Mouse (Mus musculus) olfactory bulb, adult 2 months (tissue): ENCODE data around the gene Tsga10ip. TPM values are rescaled to one million over a fixed set of nuclear protein-coding genes. Genes with fewer than 3 reads are reported as not detected.
"Not testable (repeated sequence)": the region's sequence is repeated elsewhere in the genome, so short reads cannot be mapped to it uniquely, and the experiment has no call there.

Source experiments
- H3K27ac ChIP-seq: fragments of 200-500 bp; 2 replicates; pipeline ENCODE4 v1.5.1; 2012; ENCODE audit warnings: low read depth, low read length; ENCODE audit not compliant: insufficient read depth
- H3K4me1 ChIP-seq: fragments of 200-500 bp; 2 replicates; pipeline ENCODE4 v1.6.1; 2012; ENCODE audit warnings: low read length; ENCODE audit not compliant: control insufficient read depth, insufficient read depth
- H3K4me3 ChIP-seq: fragments of 200-500 bp; 2 replicates; pipeline ENCODE4 v1.5.1; 2012; ENCODE audit warnings: mild to moderate bottlenecking, low read depth, low read length, moderate library complexity; ENCODE audit not compliant: insufficient read depth
- CTCF ChIP-seq: fragments of 200-500 bp; IDR thresholded peaks from 2 replicates; pipeline ENCODE4 v1.5.1; 2012; ENCODE audit warnings: low read depth, mild to moderate bottlenecking, low read length, moderate library complexity; ENCODE audit not compliant: insufficient read depth
- POLR2A ChIP-seq: fragments of 200-500 bp; IDR thresholded peaks from 2 replicates; pipeline ENCODE4 v1.6.1; 2012; ENCODE audit warnings: mild to moderate bottlenecking, low read depth, low read length, moderate library complexity; ENCODE audit not compliant: insufficient read depth
- WGBS: fragments of 180-500 bp; shearing (Covaris S2); methylation state at CpG from one replicate; pipeline ENCODE4 v1.1.7; 2018; 5-methylcytosine and 5-hydroxymethylcytosine counted together
- polyA plus RNA-seq: library from polyadenylated mRNA; stranded (reverse); fragments of >200 nt; gene quantifications from 2 replicates; pipeline ENCODE4 v1.2.4, GENCODE M21; 2012; ENCODE audit warnings: low replicate concordance; ENCODE audit not compliant: missing spikeins, insufficient read depth, insufficient read length

Gene Tsga10ip
- polyA plus RNA-seq, 1 experiment = not detected

GRCm38 (mm10) chr19:5405924-5406323 lies 3.6 kb upstream of the Tsga10ip start:
- 7% methylated on average over 7 of the region's 7 CpGs for WGBS

GRCm38 (mm10) chr19:5401073-5401472 lies 1.3 kb downstream of the Tsga10ip start:
- not testable (repeated sequence) for H3K27ac ChIP-seq, H3K4me1 ChIP-seq, H3K4me3 ChIP-seq
- 66% methylated on average over 4 of the region's 4 CpGs for WGBS

More at GRCm38 (mm10) chr19:5405924-5406323, 3.6 kb upstream of the Tsga10ip start:
- Histone ChIP-seq H3K27ac (peak overlapping the region; percentile 81), H3K4me3 (peak overlapping the region; percentile 37), H3K4me1 (peaks cover 10% of the 10 kb centered on the region)
- TF ChIP-seq POLR2A = no peak
- no peak for TF ChIP-seq CTCF

- Histone ChIP-seq H3K27ac (no peak overlapping the region), H3K4me3 (no peak overlapping the region), H3K4me1 (peaks cover 5% of the 10 kb centered on the region)
- TF ChIP-seq CTCF (no peak), POLR2A (no peak)
- whole genome bisulfite sequencing = 72% methylated on average over 4 of the region's 4 CpGs
These were observed 7.0 kb downstream of the Tsga10ip start for GRCm38 (mm10) chr19:5395371-5395770.

- Histone ChIP-seq H3K4me1 (peaks cover 14% of the 10 kb centered on the region), H3K27ac (no peak overlapping the region), H3K4me3 (no peak overlapping the region)
- TF ChIP-seq POLR2A (no peak), CTCF (no peak)
- WGBS = 62% methylated on average over 10 of the region's 10 CpGs
These were observed 8.2 kb downstream of the Tsga10ip start for GRCm38 (mm10) chr19:5394168-5394567.

- Histone ChIP-seq H3K4me1 (peaks cover 15% of the 10 kb centered on the region), H3K27ac (no peak overlapping the region), H3K4me3 (no peak overlapping the region)
- 23% methylated on average over 4 of the region's 4 CpGs for WGBS
- no peak for TF ChIP-seq CTCF
- TF ChIP-seq POLR2A = no peak
These were observed 9.4 kb downstream of the Tsga10ip start for GRCm38 (mm10) chr19:5392892-5393291.

- TF ChIP-seq CTCF (no peak), POLR2A (no peak)
- peaks cover 20% of the 10 kb centered on the region for H3K4me1 ChIP-seq
- 85% methylated on average over 8 of the region's 8 CpGs for WGBS
- H3K27ac ChIP-seq = no peak overlapping the region
- H3K4me3 ChIP-seq = no peak overlapping the region
These were observed 11.9 kb downstream of the Tsga10ip start for GRCm38 (mm10) chr19:5390416-5390815.

- WGBS = 57% methylated on average over 12 of the region's 12 CpGs
- peaks cover 20% of the 10 kb centered on the region for H3K4me1 ChIP-seq
- TF ChIP-seq CTCF = no peak
- no peak for TF ChIP-seq POLR2A
- peak overlapping the region; percentile 27 for H3K4me3 ChIP-seq
- no peak overlapping the region for H3K27ac ChIP-seq
These were observed 12.7 kb downstream of the Tsga10ip start for GRCm38 (mm10) chr19:5389647-5390046.

GRCm38 (mm10) chr19:5388588-5389242 lies 13.6 kb downstream of the Tsga10ip start, which contains the start of gene Sart1:
TSS of gene Sart1 (minus strand) at chr19:5388703.
- 2% methylated on average over 43 of the region's 43 CpGs for WGBS
- no peak for TF ChIP-seq CTCF
- peak; percentile 65 for TF ChIP-seq POLR2A
- Histone ChIP-seq H3K4me1 (peaks cover 20% of the 10 kb centered on the region), H3K27ac (peak within 1 kb of the TSS; percentile 47; the same call in 1 of the 2 replicates), H3K4me3 (peak within 1 kb of the TSS; percentile 84)

- H3K4me3 ChIP-seq = peak overlapping the region; percentile 84
These were observed 14.3 kb downstream of the Tsga10ip start for GRCm38 (mm10) chr19:5388011-5388441.

More at GRCm38 (mm10) chr19:5388011-5388441, 14.3 kb downstream of the Tsga10ip start:
- under 1% methylated on average over 41 of the region's 43 CpGs for WGBS
- H3K27ac ChIP-seq = peak overlapping the region; percentile 47; the same call in 1 of the 2 replicates
- TF ChIP-seq POLR2A = no peak
- peaks cover 20% of the 10 kb centered on the region for H3K4me1 ChIP-seq
